Mouse (Mus musculus) ES-CJ7 (cell line): ENCODE data around the gene Ltbr.

Experiments
- DNase-seq: peaks from one replicate; pipeline ENCODE4 v3.0.0; 2011; ENCODE audit warnings: low read depth, low spot score

Ltbr gene

GRCm38 (mm10) chr6:125313546-125314230 is at the start of gene Ltbr:
TSS of gene Ltbr (minus strand) at chr6:125313885.
- peak; percentile 34 for DNase-seq

GRCm38 (mm10) chr6:125363021-125363420 is 49.3 kb upstream of the Ltbr start:
- DNase-seq: no peak

GRCm38 (mm10) chr6:125361467-125362291 is 48.0 kb upstream of the Ltbr start:
- peak; percentile 71 for DNase-seq

GRCm38 (mm10) chr6:125360846-125361245 is 47.2 kb upstream of the Ltbr start:
- DNase-seq: peak; percentile 59

- DNase-seq: peak; percentile 45
These were observed 46.3 kb upstream of the Ltbr start for GRCm38 (mm10) chr6:125359999-125360398.

- no peak for DNase-seq
These were observed 43.6 kb upstream of the Ltbr start for GRCm38 (mm10) chr6:125357334-125357733.

- no peak for DNase-seq
These were observed 42.6 kb upstream of the Ltbr start for GRCm38 (mm10) chr6:125356264-125356663.

GRCm38 (mm10) chr6:125355197-125355741 is 41.6 kb upstream of the Ltbr start:
- peak; percentile 77 for DNase-seq

GRCm38 (mm10) chr6:125354352-125355151 is 40.9 kb upstream of the Ltbr start:
- DNase-seq: peak; percentile 76

- no peak for DNase-seq
These were observed 40.0 kb upstream of the Ltbr start for GRCm38 (mm10) chr6:125353655-125354054.

GRCm38 (mm10) chr6:125353221-125353620 is 39.5 kb upstream of the Ltbr start:
- no peak for DNase-seq

GRCm38 (mm10) chr6:125352811-125353210 is 39.1 kb upstream of the Ltbr start:
- no peak for DNase-seq

GRCm38 (mm10) chr6:125352046-125352384 is 38.3 kb upstream of the Ltbr start:
- no peak for DNase-seq

- DNase-seq: no peak
These were observed 37.8 kb upstream of the Ltbr start for GRCm38 (mm10) chr6:125351368-125352045.

- DNase-seq: no peak
These were observed 37.3 kb upstream of the Ltbr start for GRCm38 (mm10) chr6:125350995-125351324.

GRCm38 (mm10) chr6:125350231-125350994 is 36.7 kb upstream of the Ltbr start:
- DNase-seq: no peak

- peak; percentile 64 for DNase-seq
These were observed 36.0 kb upstream of the Ltbr start for GRCm38 (mm10) chr6:125349575-125350230.

- DNase-seq: peak; percentile 36
These were observed 35.3 kb upstream of the Ltbr start, which contains the start of gene Tnfrsf1a for GRCm38 (mm10) chr6:125348721-125349574. TSS of gene Tnfrsf1a (plus strand) at chr6:125349362.

GRCm38 (mm10) chr6:125346029-125346428 is 32.3 kb upstream of the Ltbr start:
- DNase-seq: no peak
